Mouse (Mus musculus) liver, embryonic 16.5 days (tissue): ENCODE results near the gene Marf1. TPM values are rescaled to one million over a fixed set of nuclear protein-coding genes. Genes with fewer than 3 reads are reported as not detected.

Experiments used
- ATAC-seq: fragments of 200-750 bp; cut with Nextera tagmentation; 2 replicates; pipeline ENCODE4 v1.8.0; 2017; ENCODE audit warnings: low read depth, mild to moderate bottlenecking, moderate number of reproducible peaks, moderate library complexity
- H3K27ac ChIP-seq: fragments of 300-500 bp; sonication (generic); 2 replicates; pipeline ENCODE4 v1.5.1; 2014; ENCODE audit warnings: mild to moderate bottlenecking, low read length
- H3K27me3 ChIP-seq: fragments of 300-500 bp; sonication (generic); 2 replicates; pipeline ENCODE4 v1.6.1; 2014; ENCODE audit warnings: low read depth, low read length, mixed read lengths; ENCODE audit not compliant: control insufficient read depth, insufficient read depth
- H3K36me3 ChIP-seq: fragments of 300-500 bp; sonication (generic); 2 replicates; pipeline ENCODE4 v1.6.1; 2014; ENCODE audit warnings: mild to moderate bottlenecking; ENCODE audit not compliant: control insufficient read depth, insufficient read depth
- H3K4me1 ChIP-seq: fragments of 300-500 bp; sonication (generic); 2 replicates; pipeline ENCODE4 v1.6.1; 2014; ENCODE audit warnings: low read depth, low read length, mixed read lengths; ENCODE audit not compliant: control insufficient read depth
- H3K4me2 ChIP-seq: fragments of 300-500 bp; sonication (generic); 2 replicates; pipeline ENCODE4 v1.6.1; 2014; ENCODE audit warnings: low read depth, low read length, mixed read lengths
- H3K4me3 ChIP-seq: fragments of 300-500 bp; sonication (generic); 2 replicates; pipeline ENCODE4 v1.5.1; 2014; ENCODE audit warnings: low read depth, mild to moderate bottlenecking, low read length
- H3K9ac ChIP-seq: fragments of 300-500 bp; sonication (generic); 2 replicates; pipeline ENCODE4 v1.6.1; 2014; ENCODE audit warnings: low read depth, low read length
- H3K9me3 ChIP-seq: fragments of 300-500 bp; sonication (generic); replicated peaks from 2 replicates; pipeline ENCODE4 v1.6.1; 2016; ENCODE audit warnings: low read length; ENCODE audit not compliant: control insufficient read depth
- WGBS: fragments of 180-500 bp; shearing (Covaris S2); extraction: QIAGEN DNeasy Blood & Tissue Kit; methylation state at CpG from one replicate; pipeline ENCODE4 v1.1.7; 2014; ENCODE audit not compliant: insufficient replicate concordance; 5-methylcytosine and 5-hydroxymethylcytosine counted together
- polyA plus RNA-seq: library from polyadenylated mRNA; unstranded; fragments of >200 nt; fragmentation: Nextera tagmentation; extraction: Ambion mirVana; gene quantifications from 2 replicates; pipeline ENCODE4 v1.2.1, GENCODE M21; 2015

Marf1 gene
- 5.6 and 6.9 TPM in 2 replicates for polyA plus RNA-seq

DNA sequence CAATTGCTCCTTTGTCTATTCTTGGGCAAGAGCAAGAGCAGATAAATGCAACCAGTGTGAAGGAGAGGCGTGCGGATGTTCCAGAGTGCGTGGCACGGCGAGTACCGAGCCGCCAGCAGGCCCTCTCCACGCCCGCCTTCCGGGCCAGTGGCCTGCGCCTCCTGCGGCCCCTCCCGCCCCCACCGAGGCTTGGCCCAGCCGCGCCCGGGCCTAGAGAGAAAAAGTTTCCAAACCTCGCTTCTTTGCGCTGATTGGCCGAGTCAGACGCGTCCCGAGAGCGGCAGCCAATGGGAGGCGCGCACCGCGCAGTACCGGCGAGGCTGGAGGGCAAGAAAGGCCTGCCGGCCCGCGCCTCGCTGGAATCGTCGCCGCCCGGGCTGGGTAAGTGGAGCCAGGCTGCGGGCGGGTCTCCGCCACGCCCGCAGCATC lies at the start of gene Marf1, which contains the start of gene Nde1:
Marf1 (minus strand) TSS at position 364 of the 429 bp plus-strand sequence.
Nde1 (plus strand) TSS at position 288 of the 429 bp plus-strand sequence.
- H3K9ac ChIP-seq = peak within 1 kb of the TSS; percentile 89
- H3K9me3 ChIP-seq = no peaks in the 10 kb centered on the region
- peak within 1 kb of the TSS; percentile 85 for H3K4me3 ChIP-seq
- H3K4me2 ChIP-seq = peak within 1 kb of the TSS; percentile 89
- H3K4me1 ChIP-seq = peaks cover 41% of the 10 kb centered on the region
- peak within 1 kb of the TSS; percentile 95 for H3K27ac ChIP-seq
- no peaks in the 10 kb centered on the region for H3K27me3 ChIP-seq
- under 1% methylated on average over 43 of the region's 43 CpGs for WGBS
- peaks cover 3% of the 10 kb centered on the region; the same call in 1 of the 2 replicates for H3K36me3 ChIP-seq
- ATAC-seq = peak; percentile 90

DNA sequence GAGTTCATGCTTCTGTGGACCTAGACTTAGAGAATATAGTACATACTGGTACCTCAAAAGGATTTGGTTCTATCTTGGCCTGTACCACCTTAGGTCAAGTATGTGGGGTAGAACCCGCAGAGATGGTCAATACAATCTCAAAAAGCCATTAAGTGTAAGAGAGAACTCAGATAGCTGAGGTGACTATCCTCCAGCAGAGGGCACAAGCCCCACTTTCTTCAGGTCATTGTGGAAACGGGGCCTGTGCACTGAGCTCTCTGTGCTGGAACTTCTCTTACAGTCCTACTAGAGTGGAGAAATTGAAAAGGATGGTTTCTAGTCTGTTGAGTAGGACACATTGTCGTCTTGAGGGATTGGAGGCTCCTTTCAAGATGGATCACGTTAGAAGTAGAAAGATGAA lies 35.6 kb upstream of the Marf1 start:
- no peak overlapping the region for H3K27ac ChIP-seq
- H3K4me3 ChIP-seq = no peak overlapping the region
- H3K36me3 ChIP-seq = no peaks in the 10 kb centered on the region
- WGBS = 45% methylated on average over 4 of the region's 4 CpGs
- ATAC-seq = no peak
- H3K9ac ChIP-seq = no peak overlapping the region
- no peak overlapping the region for H3K4me2 ChIP-seq
- no peaks in the 10 kb centered on the region for H3K27me3 ChIP-seq
- H3K4me1 ChIP-seq = peaks cover 3% of the 10 kb centered on the region; the same call in 1 of the 2 replicates
- H3K9me3 ChIP-seq = no peaks in the 10 kb centered on the region

DNA sequence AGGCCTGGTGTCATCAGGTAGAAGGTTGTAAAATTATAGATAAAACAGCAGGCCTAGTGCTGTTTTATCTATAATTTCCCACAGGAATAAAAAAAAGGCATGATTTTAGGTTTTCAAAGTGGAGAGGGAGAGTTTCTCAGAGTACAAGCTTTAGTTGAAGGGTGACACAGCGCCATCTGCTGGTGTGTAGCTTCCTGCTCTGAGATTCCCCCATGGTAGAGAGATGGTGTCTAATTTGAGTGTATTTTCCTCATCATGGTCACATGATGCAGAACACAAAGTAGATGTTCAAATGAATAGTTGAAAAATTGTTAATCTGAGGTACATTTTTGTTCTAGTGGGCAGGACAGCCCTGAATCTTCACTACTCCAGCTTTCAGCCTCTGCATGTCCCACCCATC lies 32.3 kb upstream of the Marf1 start:
- H3K9me3 ChIP-seq = no peaks in the 10 kb centered on the region
- H3K4me2 ChIP-seq = no peak overlapping the region
- peaks cover 3% of the 10 kb centered on the region; the same call in 1 of the 2 replicates for H3K4me1 ChIP-seq
- H3K4me3 ChIP-seq = no peak overlapping the region
- peaks cover 20% of the 10 kb centered on the region for H3K36me3 ChIP-seq
- H3K9ac ChIP-seq = no peak overlapping the region
- ATAC-seq = no peak
- no peak overlapping the region for H3K27ac ChIP-seq
- H3K27me3 ChIP-seq = no peaks in the 10 kb centered on the region
- WGBS = 22% methylated on average over 1 of the region's 1 CpGs

DNA sequence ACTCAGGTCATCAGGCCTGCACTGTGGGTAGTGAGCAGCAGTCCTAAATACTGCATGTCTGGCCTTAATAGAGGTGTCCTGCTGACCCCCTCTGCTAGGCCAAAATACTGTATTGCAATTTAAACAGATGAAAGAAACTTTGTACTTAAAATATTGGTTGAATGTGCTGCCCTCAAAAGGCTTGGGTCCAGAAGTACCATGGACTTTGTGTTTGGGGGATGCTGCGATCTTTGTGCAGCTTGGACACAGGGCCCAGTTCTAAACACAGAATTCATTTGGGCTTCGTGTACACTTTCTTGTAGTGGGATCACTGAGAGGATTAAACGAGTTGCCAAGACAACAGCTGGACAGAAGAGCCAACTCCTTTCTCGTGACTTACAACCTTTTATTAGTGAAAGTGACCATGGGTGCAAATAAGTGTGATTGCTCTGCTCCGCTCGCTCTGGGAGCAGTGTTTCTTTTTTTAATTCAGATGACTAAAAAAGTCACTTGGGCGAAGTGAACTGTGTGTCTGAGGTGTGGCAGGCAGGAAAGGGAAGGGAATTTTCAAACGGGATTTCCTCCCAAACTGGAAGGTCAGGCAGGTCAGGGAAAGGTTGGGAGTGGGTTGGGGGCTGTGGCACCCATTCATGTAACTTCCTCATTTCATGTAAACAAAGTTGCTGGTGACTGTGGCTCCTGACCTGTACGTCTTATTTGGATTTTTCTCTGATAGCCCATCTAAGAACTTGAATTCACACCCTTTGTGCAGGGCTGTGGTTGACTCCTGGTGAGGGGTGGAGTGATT lies 31.2 kb upstream of the Marf1 start:
- H3K4me3 ChIP-seq = no peak overlapping the region
- H3K4me2 ChIP-seq = no peak overlapping the region
- 66% methylated on average over 9 of the region's 9 CpGs for WGBS
- 0 out of 2 replicates have a peak overlapping the region, but pooled peaks have one; percentile 1 for H3K27ac ChIP-seq
- peaks cover 31% of the 10 kb centered on the region for H3K36me3 ChIP-seq
- H3K4me1 ChIP-seq = peaks cover 3% of the 10 kb centered on the region; the same call in 1 of the 2 replicates
- H3K9me3 ChIP-seq = no peaks in the 10 kb centered on the region
- H3K27me3 ChIP-seq = no peaks in the 10 kb centered on the region
- ATAC-seq = no peak
- no peak overlapping the region for H3K9ac ChIP-seq

DNA sequence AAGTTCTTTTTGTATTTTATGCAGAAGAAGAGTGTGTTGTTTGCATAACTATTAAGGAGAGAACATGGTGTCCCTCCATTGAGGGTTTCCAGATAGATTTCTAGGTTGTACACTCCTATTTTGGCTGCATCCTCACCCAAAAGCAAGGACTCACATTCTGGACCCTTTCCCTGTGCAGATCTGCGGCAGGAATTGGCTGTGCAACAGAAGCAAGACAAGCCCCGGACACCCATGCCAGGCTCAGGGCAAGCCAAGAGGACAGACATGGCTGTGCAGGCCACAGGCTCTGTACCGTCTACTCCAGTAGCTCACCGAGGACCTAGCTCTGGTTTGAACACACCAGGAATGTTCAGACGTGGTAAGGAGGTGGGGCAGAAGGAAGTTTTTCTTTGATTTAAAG lies 22.4 kb upstream of the Marf1 start:
- WGBS = 87% methylated on average over 5 of the region's 5 CpGs
- peaks cover 83% of the 10 kb centered on the region for H3K36me3 ChIP-seq

DNA sequence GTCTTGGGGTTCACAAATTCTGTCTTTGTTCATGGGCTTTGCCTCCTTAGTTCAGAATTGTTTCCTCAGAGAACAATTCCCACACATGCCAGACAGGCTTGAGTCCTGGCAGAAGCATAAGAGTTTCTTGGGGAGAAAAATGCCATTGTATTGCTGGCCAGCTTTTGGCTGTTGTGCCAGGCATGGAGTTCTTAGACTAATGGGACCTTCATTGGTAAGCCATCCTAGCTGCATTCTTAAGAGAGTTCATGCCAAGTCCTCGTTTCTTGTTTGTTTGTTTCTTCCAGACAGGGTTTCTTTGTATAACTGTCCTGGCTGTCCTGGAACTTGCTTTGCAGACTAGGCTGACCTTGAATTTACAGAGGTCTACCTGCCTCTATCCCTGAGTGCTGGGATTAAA lies 20.7 kb upstream of the Marf1 start:
- 64% methylated on average over 1 of the region's 1 CpGs for WGBS
- H3K36me3 ChIP-seq = peaks cover 83% of the 10 kb centered on the region
- no peaks in the 10 kb centered on the region for H3K27me3 ChIP-seq
- no peak for ATAC-seq
- H3K9ac ChIP-seq = no peak overlapping the region
- no peaks in the 10 kb centered on the region for H3K9me3 ChIP-seq
- no peak overlapping the region for H3K4me2 ChIP-seq
- H3K4me1 ChIP-seq = no peaks in the 10 kb centered on the region
- H3K27ac ChIP-seq = no peak overlapping the region
- H3K4me3 ChIP-seq = no peak overlapping the region

More for the DNA sequence above, 22.4 kb upstream of the Marf1 start:
- no peaks in the 10 kb centered on the region for H3K9me3 ChIP-seq
- H3K4me2 ChIP-seq = no peak overlapping the region
- no peak overlapping the region for H3K9ac ChIP-seq
- no peaks in the 10 kb centered on the region for H3K4me1 ChIP-seq
- no peak overlapping the region for H3K4me3 ChIP-seq
- no peaks in the 10 kb centered on the region for H3K27me3 ChIP-seq
- no peak overlapping the region for H3K27ac ChIP-seq
- no peak for ATAC-seq

DNA sequence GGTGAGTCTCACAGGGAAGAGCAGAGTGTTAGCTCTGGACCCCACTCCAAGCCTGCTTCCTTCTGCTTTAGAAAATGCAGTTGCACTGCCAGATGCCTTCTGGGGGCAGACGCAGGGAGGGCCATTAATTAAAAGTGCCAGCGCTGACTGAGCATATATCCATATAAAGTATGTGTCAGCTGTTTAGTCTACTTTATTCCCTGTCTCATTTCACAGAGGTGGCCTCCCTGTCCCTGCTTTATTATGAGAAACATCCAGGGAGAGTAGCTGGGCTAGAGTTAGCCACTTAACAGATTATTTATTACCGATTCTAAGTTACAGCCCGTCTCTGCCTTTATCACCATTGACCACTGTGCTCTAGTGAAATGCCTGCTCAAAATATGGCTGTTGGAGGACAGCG lies 19.2 kb upstream of the Marf1 start:
- WGBS = 87% methylated on average over 5 of the region's 5 CpGs
- Histone ChIP-seq H3K4me3 (no peak overlapping the region), H3K36me3 (peaks cover 81% of the 10 kb centered on the region), H3K9ac (no peak overlapping the region), H3K9me3 (no peaks in the 10 kb centered on the region), H3K4me1 (no peaks in the 10 kb centered on the region; the same call in 1 of the 2 replicates), H3K27me3 (no peaks in the 10 kb centered on the region), H3K27ac (no peak overlapping the region), H3K4me2 (no peak overlapping the region)
- ATAC-seq = no peak

DNA sequence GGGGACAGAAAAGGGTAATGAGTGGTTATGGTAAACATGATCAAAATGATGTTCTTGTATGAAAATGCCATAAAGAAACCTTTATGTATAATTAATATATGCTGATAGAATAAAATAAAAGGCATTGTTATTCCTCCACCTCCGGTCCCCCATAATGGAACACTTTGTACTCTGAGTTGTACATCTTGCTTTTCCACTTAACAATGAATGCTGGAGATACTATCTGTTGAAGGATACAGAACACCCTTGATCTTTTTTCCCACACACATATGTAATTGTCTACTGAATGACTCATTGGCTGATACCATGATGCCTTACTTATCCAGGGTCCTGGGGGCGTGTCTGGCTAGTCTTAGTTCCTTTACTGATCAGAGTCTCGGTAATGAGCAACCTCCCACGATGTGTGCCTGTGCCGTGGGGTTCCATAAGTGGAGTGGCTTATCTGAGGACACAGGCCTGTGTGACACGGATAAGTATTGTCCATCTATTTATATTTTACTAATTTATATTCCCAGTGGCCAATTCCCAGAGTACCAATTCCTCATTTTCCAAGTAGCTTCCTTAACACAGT lies 17.1 kb upstream of the Marf1 start:
- 57% methylated on average over 6 of the region's 6 CpGs for WGBS
- H3K4me1 ChIP-seq = no peaks in the 10 kb centered on the region; the same call in 1 of the 2 replicates
- no peak overlapping the region for H3K27ac ChIP-seq
- no peak overlapping the region for H3K4me3 ChIP-seq
- H3K27me3 ChIP-seq = no peaks in the 10 kb centered on the region
- H3K9me3 ChIP-seq = no peaks in the 10 kb centered on the region
- H3K36me3 ChIP-seq = peaks cover 86% of the 10 kb centered on the region
- ATAC-seq = no peak
- H3K4me2 ChIP-seq = no peak overlapping the region
- no peak overlapping the region for H3K9ac ChIP-seq

DNA sequence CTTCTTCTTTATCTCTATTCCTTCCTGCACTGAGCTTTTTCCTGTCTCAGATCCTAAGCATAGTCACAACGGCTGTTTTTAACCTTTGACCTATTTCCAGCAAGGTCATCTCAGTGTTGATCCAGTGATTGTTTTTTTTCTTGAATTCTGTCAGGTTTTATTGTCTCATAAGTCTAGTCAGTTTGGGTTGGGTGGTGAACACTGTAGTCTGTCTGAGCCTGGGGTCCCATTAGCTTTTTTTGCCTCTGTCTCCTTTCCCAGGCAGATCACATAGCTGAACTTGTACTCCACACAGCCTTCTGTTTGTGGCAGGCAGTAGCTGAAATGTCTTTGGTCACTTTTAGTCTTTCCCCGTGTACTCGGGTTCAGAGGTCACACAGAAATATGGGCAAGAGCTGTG lies 14.9 kb upstream of the Marf1 start:
- Histone ChIP-seq H3K27ac (no peak overlapping the region), H3K27me3 (no peaks in the 10 kb centered on the region), H3K36me3 (peaks cover 85% of the 10 kb centered on the region), H3K4me2 (no peak overlapping the region), H3K9me3 (no peaks in the 10 kb centered on the region), H3K9ac (no peak overlapping the region), H3K4me1 (no peaks in the 10 kb centered on the region; the same call in 1 of the 2 replicates), H3K4me3 (no peak overlapping the region)
- no peak for ATAC-seq
- WGBS = 41% methylated on average over 3 of the region's 3 CpGs
